Mouse (Mus musculus) duodenum, adult 2 months (tissue): Measurements from ENCODE around the gene 2010003K11Rik. TPM values are rescaled to one million over a fixed set of nuclear protein-coding genes. Genes with fewer than 3 reads are reported as not detected.

Experiments
- polyA plus RNA-seq: library from polyadenylated mRNA; depleted of rRNA; stranded (reverse); fragments of >200 nt; gene quantifications from 2 replicates; pipeline ENCODE4 v1.2.3, GENCODE M21; 2012; ENCODE audit warnings: low replicate concordance; rRNA removed

The 2010003K11Rik gene
- 87.4 and 199 TPM in 2 replicates for polyA plus RNA-seq

DNA sequence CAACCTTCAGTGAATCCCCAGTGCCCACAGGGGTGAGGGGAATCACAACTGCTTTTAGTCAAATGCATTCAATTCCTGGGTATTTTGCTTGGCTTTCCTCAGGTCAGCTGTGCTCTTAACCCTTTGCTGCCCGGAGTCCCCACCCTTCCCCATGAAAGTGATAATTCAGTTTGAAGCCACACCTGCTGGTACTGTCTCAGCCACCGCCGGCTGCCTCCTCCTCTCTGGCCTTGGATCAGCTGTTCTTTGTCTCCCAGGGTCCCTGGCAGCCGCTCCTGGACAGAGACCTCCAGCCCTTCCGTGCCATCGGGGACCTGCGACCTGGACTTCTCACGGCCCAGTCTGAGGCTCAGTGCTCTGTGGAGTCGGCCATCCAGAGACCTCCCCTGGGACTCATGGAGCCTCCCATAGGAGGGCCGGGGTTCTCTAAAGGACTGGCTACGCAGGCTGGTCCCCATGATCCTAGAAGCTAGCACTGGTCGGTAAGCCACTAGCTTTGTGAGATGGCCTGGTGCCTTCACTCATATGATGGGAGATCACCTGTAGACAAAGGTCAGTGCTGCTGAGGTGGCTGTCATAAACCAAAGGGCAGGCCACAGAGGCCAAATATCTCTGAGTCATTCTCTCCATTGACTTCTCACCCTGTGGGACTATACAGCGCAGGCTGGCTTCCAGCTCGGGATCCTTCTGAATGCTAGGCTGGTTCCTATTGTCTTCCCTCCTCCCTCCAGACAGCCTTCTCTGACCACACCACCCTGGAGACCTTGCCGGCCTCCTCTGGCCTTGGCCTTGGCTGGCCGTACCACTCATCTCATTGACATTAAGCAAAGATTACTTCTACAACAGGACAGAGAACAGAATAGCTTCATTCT lies at the start of gene 2010003K11Rik:
Gene 2010003K11Rik, minus strand, starts transcription at position 522 of the 872 bp plus-strand sequence.

DNA sequence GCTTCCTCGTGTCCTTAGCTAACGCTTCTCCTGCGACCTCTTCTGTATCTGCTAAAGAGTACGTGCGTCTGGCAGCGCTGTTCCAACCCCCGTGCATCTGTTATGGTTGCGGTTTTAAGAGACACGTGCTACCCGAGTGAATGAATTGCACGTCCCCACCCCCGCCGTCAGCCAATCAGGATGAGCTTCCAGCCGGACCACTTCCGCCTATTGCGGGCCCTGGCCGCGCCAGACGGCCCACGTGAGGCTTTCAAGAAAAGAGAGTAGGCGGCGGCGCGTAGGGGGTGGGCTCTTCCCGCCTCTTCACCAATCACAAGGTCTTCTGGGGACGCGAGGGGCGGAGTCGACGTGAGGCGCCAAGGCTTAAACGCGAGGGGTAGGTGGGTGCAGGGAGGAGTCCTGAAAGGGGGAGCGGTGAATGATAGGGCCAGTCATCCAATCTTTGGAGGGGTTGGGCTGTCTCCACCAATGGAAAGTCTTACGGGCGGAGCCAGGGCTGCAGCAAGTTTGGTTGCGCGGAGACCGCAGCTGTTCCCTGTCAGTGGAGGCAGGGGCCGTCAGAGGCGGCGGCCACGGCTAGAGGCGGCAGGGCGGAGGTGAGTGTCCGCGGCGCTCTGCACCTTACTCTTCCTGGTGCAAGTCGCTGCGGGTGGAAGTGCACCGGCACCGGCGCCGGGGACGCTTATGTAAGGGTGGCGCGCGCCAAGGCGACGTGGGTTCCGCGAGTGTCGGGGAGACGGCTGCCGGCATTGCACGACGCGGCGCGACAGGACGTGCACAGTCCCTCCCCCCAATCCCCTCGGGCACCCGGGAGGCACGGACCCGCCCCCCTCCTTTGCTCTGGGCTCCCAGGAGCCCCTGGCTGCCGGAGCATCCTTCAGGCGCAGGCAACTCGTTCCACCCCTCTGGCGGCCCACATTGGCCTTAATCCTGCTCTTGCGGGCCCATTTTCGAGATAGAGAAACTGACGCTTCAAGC lies 11.9 kb upstream of the 2010003K11Rik start, which contains the start of gene Pcx:
Gene Pcx, plus strand, starts transcription at position 487 of the 978 bp plus-strand sequence.

DNA sequence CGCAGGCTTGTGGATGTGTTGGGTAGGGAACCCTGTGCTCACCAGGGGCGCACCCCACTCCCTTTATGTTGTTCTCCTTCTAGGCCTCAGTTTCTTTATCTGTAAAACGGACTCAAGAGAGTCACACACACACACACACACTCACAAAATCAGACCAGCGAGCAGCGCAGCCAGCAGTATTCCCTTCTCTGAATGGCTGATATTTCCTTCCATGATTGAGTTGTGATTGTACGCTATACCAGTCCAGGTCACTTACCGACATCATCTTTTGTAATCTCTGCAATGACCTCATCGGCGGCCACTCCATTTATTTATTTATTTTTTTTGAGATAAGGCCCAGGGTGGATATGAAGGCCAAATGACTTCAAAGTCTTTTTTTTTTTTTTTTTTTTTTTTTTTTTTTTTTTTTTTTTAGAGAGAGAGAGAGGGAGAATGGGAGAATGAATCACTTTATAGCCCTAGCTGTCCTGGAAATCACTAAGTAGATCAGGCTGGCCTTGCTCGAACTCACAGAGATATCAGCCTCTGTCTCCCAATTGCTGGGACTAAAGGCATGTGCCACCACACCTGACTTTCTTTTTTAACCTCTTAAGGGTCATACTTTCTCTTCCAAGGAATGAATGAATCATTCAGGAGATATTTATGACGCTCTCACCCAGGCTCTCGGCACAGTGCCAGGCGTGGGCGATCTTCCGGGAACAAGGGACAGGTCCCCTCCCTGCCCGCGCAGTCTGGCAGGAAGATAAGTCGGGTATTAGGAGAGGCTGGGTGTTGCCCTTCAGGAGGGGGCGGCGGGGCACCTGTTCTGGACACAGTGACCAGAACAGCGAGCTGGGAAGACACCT lies 20.8 kb downstream of the 2010003K11Rik start, which contains the start of gene Syt12:
Gene Syt12, minus strand, starts transcription at position 103 of the 845 bp plus-strand sequence.

Other genes with a start within 250 kb of the 2010003K11Rik start
- 70.2 and 100 TPM in 2 replicates for gene Ssh3, start 229.4 kb downstream of the 2010003K11Rik start, polyA plus RNA-seq
- gene Ankrd13d, start 215.4 kb downstream of the 2010003K11Rik start, polyA plus RNA-seq = 0.83 and 3.0 TPM in 2 replicates
- 75.3 and 106 TPM in 2 replicates for gene Grk2, start 192.4 kb downstream of the 2010003K11Rik start, polyA plus RNA-seq
- gene Kdm2a, start 100.3 kb downstream of the 2010003K11Rik start, polyA plus RNA-seq = 46.8 and 50.4 TPM in 2 replicates
- 27.7 and 141 TPM in 2 replicates for gene Rhod, start 59.2 kb downstream of the 2010003K11Rik start, polyA plus RNA-seq
- gene Syt12, start 21.1 kb downstream of the 2010003K11Rik start, polyA plus RNA-seq = 2.9 and 15.8 TPM in 2 replicates
- 30.7 and 32.7 TPM in 2 replicates for gene Pcx, start 11.9 kb upstream of the 2010003K11Rik start, polyA plus RNA-seq
- gene Lrfn4, start 117.1 kb upstream of the 2010003K11Rik start, polyA plus RNA-seq = 16.3 and 25.3 TPM in 2 replicates
- 89.0 and 128 TPM in 2 replicates for gene Rce1, start 127.1 kb upstream of the 2010003K11Rik start, polyA plus RNA-seq
- 0.21 and 0.38 TPM in 2 replicates for gene Gm960, start 200.1 kb upstream of the 2010003K11Rik start, polyA plus RNA-seq
- gene Sptbn2, start 212.6 kb upstream of the 2010003K11Rik start, polyA plus RNA-seq = 0.15 and 0.36 TPM in 2 replicates